Mouse (Mus musculus): Measurements from ENCODE around the gene Carmil1. TPM values are rescaled to one million over a fixed set of nuclear protein-coding genes. Genes with fewer than 3 reads are reported as not detected.

Gene Carmil1
- polyA plus RNA-seq, 1 experiment, result 9.8 TPM

DNA sequence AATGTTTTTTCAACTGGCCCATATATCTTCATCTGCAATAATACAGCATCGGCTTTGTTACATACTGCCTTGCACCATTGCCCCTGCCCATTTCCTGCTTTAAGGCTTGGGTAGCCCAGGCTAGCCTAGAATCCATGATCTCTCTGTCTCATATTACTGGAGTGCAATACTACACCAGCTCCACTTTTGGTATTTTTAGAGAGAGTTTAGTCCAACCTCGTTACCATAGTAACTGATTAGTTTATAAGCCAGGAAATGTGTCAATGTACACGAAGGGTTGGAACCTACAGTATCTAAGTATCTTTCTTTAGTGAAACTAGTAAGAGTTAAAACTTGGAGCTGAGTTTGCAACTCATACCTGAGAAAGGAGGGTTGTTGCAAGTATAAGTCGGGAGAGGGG, 103.8 kb downstream of the Carmil1 start:
- Histone ChIP-seq H3K27ac (ENCODE audit: insufficient read depth, low read depth, low read length) (no peak overlapping the region), H3K4me3 (ENCODE audit: low read depth, low read length) (no peak overlapping the region), H3K27me3 (ENCODE audit: control insufficient read depth, insufficient read depth, low read length) (no peaks in the 10 kb centered on the region), H3K4me1 (ENCODE audit: control insufficient read depth, insufficient read depth, insufficient read length, low read length) (no peaks in the 10 kb centered on the region), H3K36me3 (ENCODE audit: control insufficient read depth, insufficient read depth, low read length) (no peaks in the 10 kb centered on the region; the same call in 1 of the 2 replicates)
- TF ChIP-seq POLR2A (IDR thresholded peaks at IDR 0.05; ENCODE audit: low read depth, low read length), result no peak
- TF ChIP-seq CTCF (IDR thresholded peaks at IDR 0.05; ENCODE audit: extremely low read depth, insufficient read length, insufficient replicate concordance, low read depth, low read length), result no peak
- WGBS, result 72% methylated on average over 4 of the region's 4 CpGs

DNA sequence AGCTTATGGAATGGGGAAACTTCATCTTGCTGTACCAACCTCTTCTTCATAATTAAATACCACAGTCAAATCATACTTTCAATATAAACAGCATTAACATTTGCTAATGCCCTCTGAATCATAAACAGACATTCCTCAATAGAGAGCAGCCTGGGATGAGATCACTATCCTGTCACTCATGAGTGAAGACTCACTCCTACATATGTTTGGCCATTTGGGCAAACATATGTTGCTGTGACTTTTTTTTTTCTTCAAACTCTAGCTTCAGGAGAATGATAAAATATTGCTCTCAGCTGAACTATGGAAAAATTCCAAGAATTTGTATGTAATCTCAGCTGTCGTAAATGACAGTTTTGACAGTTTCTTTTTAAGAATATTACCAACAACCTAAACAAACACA, 110.9 kb downstream of the Carmil1 start:
- no peaks in the 10 kb centered on the region for H3K27me3 ChIP-seq (ENCODE audit: control insufficient read depth, insufficient read depth, low read length)
- no peak overlapping the region for H3K4me3 ChIP-seq (ENCODE audit: low read depth, low read length)
- TF ChIP-seq CTCF (IDR thresholded peaks at IDR 0.05; ENCODE audit: extremely low read depth, insufficient read length, insufficient replicate concordance, low read depth, low read length), result no peak
- TF ChIP-seq POLR2A (IDR thresholded peaks at IDR 0.05; ENCODE audit: low read depth, low read length), result no peak
- 85% methylated on average over 1 of the region's 1 CpGs for WGBS
- H3K4me1 ChIP-seq (ENCODE audit: control insufficient read depth, insufficient read depth, insufficient read length, low read length), result no peaks in the 10 kb centered on the region
- H3K36me3 ChIP-seq (ENCODE audit: control insufficient read depth, insufficient read depth, low read length), result peaks cover 8% of the 10 kb centered on the region; the same call in 1 of the 2 replicates
- no peak overlapping the region for H3K27ac ChIP-seq (ENCODE audit: insufficient read depth, low read depth, low read length)

- Histone ChIP-seq H3K36me3 (ENCODE audit: control insufficient read depth, insufficient read depth, low read length) (peaks cover 13% of the 10 kb centered on the region), H3K27ac (ENCODE audit: insufficient read depth, low read depth, low read length) (no peak overlapping the region), H3K4me3 (ENCODE audit: low read depth, low read length) (no peak overlapping the region), H3K4me1 (ENCODE audit: control insufficient read depth, insufficient read depth, insufficient read length, low read length) (peaks cover 4% of the 10 kb centered on the region; the same call in 1 of the 2 replicates), H3K27me3 (ENCODE audit: control insufficient read depth, insufficient read depth, low read length) (no peaks in the 10 kb centered on the region)
- no peak for TF ChIP-seq POLR2A (IDR thresholded peaks at IDR 0.05; ENCODE audit: low read depth, low read length)
- no peak for TF ChIP-seq CTCF (IDR thresholded peaks at IDR 0.05; ENCODE audit: extremely low read depth, insufficient read length, insufficient replicate concordance, low read depth, low read length)
- 95% methylated on average over 1 of the region's 1 CpGs for WGBS
These were observed 117.2 kb downstream of the Carmil1 start for GRCm38 (mm10) chr13:24163368-24163767.

DNA sequence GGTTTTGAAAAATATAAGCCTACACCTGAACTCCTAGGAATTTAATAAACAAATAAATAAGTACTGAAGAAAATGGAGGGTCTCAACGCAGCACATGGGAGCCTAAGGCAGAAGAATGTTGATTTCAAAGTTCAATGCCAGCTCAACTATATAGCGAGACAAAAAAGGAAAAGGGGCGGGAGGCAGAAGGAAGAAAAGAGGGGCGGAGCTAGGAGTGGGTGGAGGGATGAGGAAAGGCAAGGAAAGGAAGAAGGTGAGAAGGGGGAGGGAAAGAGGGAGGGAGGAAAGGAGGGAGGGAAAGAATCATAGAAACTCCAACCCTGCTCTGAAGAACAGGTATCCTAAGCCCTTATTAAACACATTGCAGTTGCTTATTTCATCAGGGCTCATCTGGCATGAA, 119.5 kb downstream of the Carmil1 start:
- TF ChIP-seq CTCF (IDR thresholded peaks at IDR 0.05; ENCODE audit: extremely low read depth, insufficient read length, insufficient replicate concordance, low read depth, low read length) (no peak), POLR2A (IDR thresholded peaks at IDR 0.05; ENCODE audit: low read depth, low read length) (no peak)
- 67% methylated on average over 4 of the region's 4 CpGs for WGBS
- peaks cover 15% of the 10 kb centered on the region for H3K36me3 ChIP-seq (ENCODE audit: control insufficient read depth, insufficient read depth, low read length)
- no peaks in the 10 kb centered on the region for H3K27me3 ChIP-seq (ENCODE audit: control insufficient read depth, insufficient read depth, low read length)
- no peak overlapping the region for H3K27ac ChIP-seq (ENCODE audit: insufficient read depth, low read depth, low read length)
- H3K4me1 ChIP-seq (ENCODE audit: control insufficient read depth, insufficient read depth, insufficient read length, low read length), result peaks cover 4% of the 10 kb centered on the region; the same call in 1 of the 2 replicates
- no peak overlapping the region for H3K4me3 ChIP-seq (ENCODE audit: low read depth, low read length)

- Histone ChIP-seq H3K27ac (ENCODE audit: insufficient read depth, low read depth, low read length) (no peak overlapping the region), H3K36me3 (ENCODE audit: control insufficient read depth, insufficient read depth, low read length) (peaks cover 14% of the 10 kb centered on the region), H3K4me1 (ENCODE audit: control insufficient read depth, insufficient read depth, insufficient read length, low read length) (peaks cover 4% of the 10 kb centered on the region; the same call in 1 of the 2 replicates), H3K27me3 (ENCODE audit: control insufficient read depth, insufficient read depth, low read length) (no peaks in the 10 kb centered on the region), H3K4me3 (ENCODE audit: low read depth, low read length) (no peak overlapping the region)
- WGBS, result 75% methylated on average over 4 of the region's 4 CpGs
- no peak for TF ChIP-seq POLR2A (IDR thresholded peaks at IDR 0.05; ENCODE audit: low read depth, low read length)
These were observed 120.6 kb downstream of the Carmil1 start for GRCm38 (mm10) chr13:24159972-24160371.

GRCm38 (mm10) chr13:24159190-24159965, 121.2 kb downstream of the Carmil1 start:
- Histone ChIP-seq H3K4me1 (ENCODE audit: control insufficient read depth, insufficient read depth, insufficient read length, low read length) (peaks cover 4% of the 10 kb centered on the region; the same call in 1 of the 2 replicates), H3K27ac (ENCODE audit: insufficient read depth, low read depth, low read length) (no peak overlapping the region), H3K36me3 (ENCODE audit: control insufficient read depth, insufficient read depth, low read length) (peaks cover 12% of the 10 kb centered on the region), H3K27me3 (ENCODE audit: control insufficient read depth, insufficient read depth, low read length) (no peaks in the 10 kb centered on the region), H3K4me3 (ENCODE audit: low read depth, low read length) (no peak overlapping the region)
- WGBS, result 62% methylated on average over 8 of the region's 8 CpGs
- TF ChIP-seq POLR2A (IDR thresholded peaks at IDR 0.05; ENCODE audit: low read depth, low read length) (no peak), CTCF (IDR thresholded peaks at IDR 0.05; ENCODE audit: extremely low read depth, insufficient read length, insufficient replicate concordance, low read depth, low read length) (no peak)

DNA sequence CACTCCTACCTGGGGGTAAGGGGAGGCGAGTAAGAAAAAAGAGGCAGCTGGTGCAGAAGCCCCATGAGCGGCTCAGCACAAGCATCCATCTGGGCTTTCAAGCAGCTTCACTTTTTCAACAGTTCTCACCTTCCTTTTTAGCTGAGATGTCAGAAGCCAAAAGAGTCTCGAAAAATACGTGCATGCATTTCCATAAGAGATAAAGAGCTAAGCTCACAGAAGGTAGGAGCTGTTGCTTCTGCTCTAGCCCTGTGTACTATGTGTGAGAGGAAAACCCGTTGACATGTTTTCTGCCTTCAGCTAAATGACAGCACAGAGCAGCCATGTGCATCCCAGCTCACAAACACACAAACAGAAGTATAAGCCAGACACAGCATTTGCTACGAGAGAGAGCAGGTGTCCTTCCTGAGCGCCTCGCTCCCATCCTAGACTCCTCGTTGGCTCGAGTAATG, 123.0 kb downstream of the Carmil1 start:
- H3K4me3 ChIP-seq (ENCODE audit: low read depth, low read length), result no peak overlapping the region
- H3K27ac ChIP-seq (ENCODE audit: insufficient read depth, low read depth, low read length), result no peak overlapping the region
- 94% methylated on average over 10 of the region's 10 CpGs for WGBS
- H3K27me3 ChIP-seq (ENCODE audit: control insufficient read depth, insufficient read depth, low read length), result no peaks in the 10 kb centered on the region
- TF ChIP-seq POLR2A (IDR thresholded peaks at IDR 0.05; ENCODE audit: low read depth, low read length), result no peak
- no peak for TF ChIP-seq CTCF (IDR thresholded peaks at IDR 0.05; ENCODE audit: extremely low read depth, insufficient read length, insufficient replicate concordance, low read depth, low read length)
- H3K4me1 ChIP-seq (ENCODE audit: control insufficient read depth, insufficient read depth, insufficient read length, low read length), result peaks cover 4% of the 10 kb centered on the region; the same call in 1 of the 2 replicates
- peaks cover 12% of the 10 kb centered on the region for H3K36me3 ChIP-seq (ENCODE audit: control insufficient read depth, insufficient read depth, low read length)
